Comparison of ENCODE assay signal across 8 mouse cellular contexts in genomic region chr16:42340021-42340768, GRCm38 (mm10). TPM values are rescaled to one million over a fixed set of nuclear protein-coding genes. Genes with fewer than 3 reads are reported as not detected.
DNase-seq lines count a peak whose midpoint lies in the region; ATAC-seq lines count a peak whose summit lies in the region.

Gene Gap43 (minus strand): TSS chr16:42340651.

- no peaks in the 10 kb centered on the region for H3K9me3 ChIP-seq in kidney, embryonic 15.5 days (replicated peaks)
- H3K9me3 ChIP-seq in hindbrain, embryonic 14.5 days (ENCODE audit: control insufficient read depth, low read length): no peaks in the 10 kb centered on the region
- no peaks in the 10 kb centered on the region for H3K9me3 ChIP-seq in liver, embryonic 16.5 days (replicated peaks; ENCODE audit: control insufficient read depth, low read length)

- no peak for DNase-seq in kidney, adult 9 months
- DNase-seq in embryo, embryonic 10.5 days (ENCODE audit: low spot score): peak; percentile 71
- DNase-seq in hindbrain, embryonic 14.5 days (ENCODE audit: low spot score): peak; percentile 68
- no peak for DNase-seq in testis, postnatal 10 days (ENCODE audit: low spot score)
- no peak for DNase-seq in spleen, adult 12 weeks (ENCODE audit: low spot score)
- no peak for DNase-seq in kidney, postnatal 10 days

- no peaks in the 10 kb centered on the region for H3K36me3 ChIP-seq in kidney, embryonic 15.5 days
- H3K36me3 ChIP-seq in hindbrain, embryonic 14.5 days (replicated peaks; ENCODE audit: control insufficient read depth, insufficient read depth): no peaks in the 10 kb centered on the region
- H3K36me3 ChIP-seq in liver, embryonic 16.5 days (ENCODE audit: control insufficient read depth, insufficient read depth): no peaks in the 10 kb centered on the region

- peak; percentile 82 for ATAC-seq in kidney, embryonic 15.5 days (replicated peaks; ENCODE audit: low FRiP score)
- ATAC-seq in hindbrain, embryonic 14.5 days (ENCODE audit: low FRiP score): peak; percentile 89
- ATAC-seq in liver, embryonic 16.5 days (ENCODE audit: low read depth): no peak

- H3K4me2 ChIP-seq in kidney, embryonic 15.5 days: peak within 1 kb of the TSS; percentile 70
- peak within 1 kb of the TSS; percentile 62 for H3K4me2 ChIP-seq in hindbrain, embryonic 14.5 days (replicated peaks)
- peak within 1 kb of the TSS; percentile 17 for H3K4me2 ChIP-seq in liver, embryonic 16.5 days (ENCODE audit: low read depth, low read length)

- H3K27me3 ChIP-seq in kidney, embryonic 15.5 days: peaks cover 18% of the 10 kb centered on the region
- H3K27me3 ChIP-seq in hindbrain, embryonic 14.5 days (ENCODE audit: control insufficient read depth, insufficient read depth, low read length): no peaks in the 10 kb centered on the region
- peaks cover 6% of the 10 kb centered on the region; the same call in 1 of the 2 replicates for H3K27me3 ChIP-seq in liver, embryonic 16.5 days (ENCODE audit: control insufficient read depth, insufficient read depth, low read depth, low read length)

- no peak within 1 kb of the TSS for H3K9ac ChIP-seq in kidney, embryonic 15.5 days
- peak within 1 kb of the TSS; percentile 94 for H3K9ac ChIP-seq in hindbrain, embryonic 14.5 days
- no peak within 1 kb of the TSS for H3K9ac ChIP-seq in liver, embryonic 16.5 days (ENCODE audit: low read depth, low read length)

- peaks cover 33% of the 10 kb centered on the region for H3K4me1 ChIP-seq in kidney, embryonic 15.5 days
- peaks cover 17% of the 10 kb centered on the region for H3K4me1 ChIP-seq in hindbrain, embryonic 14.5 days (replicated peaks; ENCODE audit: control insufficient read depth, insufficient read depth, low read length)
- H3K4me1 ChIP-seq in liver, embryonic 16.5 days (ENCODE audit: control insufficient read depth, low read depth, low read length): no peaks in the 10 kb centered on the region

- no peak within 1 kb of the TSS for H3K27ac ChIP-seq in kidney, embryonic 15.5 days
- peak within 1 kb of the TSS; percentile 94 for H3K27ac ChIP-seq in hindbrain, embryonic 14.5 days
- no peak within 1 kb of the TSS for H3K27ac ChIP-seq in liver, embryonic 16.5 days (ENCODE audit: low read length)

- under 1% methylated on average over 18 of the region's 18 CpGs for WGBS in kidney, embryonic 15.5 days
- WGBS in hindbrain, embryonic 14.5 days: under 1% methylated on average over 18 of the region's 18 CpGs
- WGBS in liver, embryonic 16.5 days (ENCODE audit: insufficient replicate concordance): under 1% methylated on average over 18 of the region's 18 CpGs

- peak within 1 kb of the TSS; percentile 40 for H3K4me3 ChIP-seq in kidney, embryonic 15.5 days (replicated peaks)
- peak within 1 kb of the TSS; percentile 79 for H3K4me3 ChIP-seq in hindbrain, embryonic 14.5 days (replicated peaks; ENCODE audit: low read length)
- 0 out of 2 replicates have a peak within 1 kb of the TSS, but pooled peaks have one; percentile 8 for H3K4me3 ChIP-seq in liver, embryonic 16.5 days (ENCODE audit: low read depth, low read length)

RNA-seq across cellular contexts. Expression of gene Gap43, which starts in this region (rescaled TPM):
- polyA plus RNA-seq in kidney, embryonic 15.5 days (2015; fragmentation: Nextera tagmentation; extraction: Ambion mirVana): 17.0 and 35.6 TPM in 2 replicates
- polyA plus RNA-seq in hindbrain, embryonic 14.5 days (2014; fragmentation: Nextera tagmentation; extraction: Ambion mirVana): 1,468 and 1,692 TPM in 2 replicates
- 1.9 and 2.4 TPM in 2 replicates for polyA plus RNA-seq in liver, embryonic 16.5 days (2015; fragmentation: Nextera tagmentation; extraction: Ambion mirVana)

Comparison
In these comparisons a context has a peak if more than half of its experiments do, and no peak if none do; other contexts are left out.
1. RNA of gene Gap43 (polyA plus RNA-seq): 1,468 to 1,692 TPM in hindbrain, embryonic 14.5 days; 17.0 to 35.6 TPM in kidney, embryonic 15.5 days and 1.9 to 2.4 TPM in liver, embryonic 16.5 days; every median in the first group is over 10 times any median in the second.
2. H3K4me2 ChIP-seq: peak in every context shown above with its lines; median percentile 70 in kidney, embryonic 15.5 days; 62 in hindbrain, embryonic 14.5 days; 17 in liver, embryonic 16.5 days.
3. H3K4me3 ChIP-seq: peak in every context shown above with its lines; median percentile 79 in hindbrain, embryonic 14.5 days; 40 in kidney, embryonic 15.5 days; 8 in liver, embryonic 16.5 days.
4. DNase-seq: peak in embryo, embryonic 10.5 days (single experiment) and hindbrain, embryonic 14.5 days (single experiment); none in kidney, adult 9 months (single experiment), testis, postnatal 10 days (single experiment), spleen, adult 12 weeks (single experiment) and kidney, postnatal 10 days (single experiment).